Mouse (Mus musculus) heart, adult 2 months (tissue): ENCODE measurements around the gene Atp4b. TPM values are rescaled to one million over a fixed set of nuclear protein-coding genes. Genes with fewer than 3 reads are reported as not detected.

Experiments used
- polyA plus RNA-seq: library from polyadenylated mRNA; depleted of rRNA; stranded (reverse); fragments of >200 nt; gene quantifications from 2 replicates; pipeline ENCODE4 v1.2.3, GENCODE M21; 2012; rRNA removed
- total RNA-seq, 2 experiments: library from RNA; stranded (reverse); gene quantifications; 2 replicates each; pipeline ENCODE4 v1.2.3; 2021

Gene Atp4b
- total and polyA plus RNA-seq, 3 experiments, result 0.33 TPM; not detected in 2

Other genes starting within 250 kb of the Atp4b start
- gene Lamp1, start 237.7 kb downstream of the Atp4b start, total RNA-seq, result 100 to 1,000 TPM; 406 to 437 TPM
- gene Lamp1, start 237.7 kb downstream of the Atp4b start, polyA plus RNA-seq, result 462 and 645 TPM in 2 replicates
- 1 to 10 TPM; 3.9 to 5.1 TPM for gene Grtp1, start 196.2 kb downstream of the Atp4b start, total RNA-seq
- 3.8 and 5.6 TPM in 2 replicates for gene Grtp1, start 196.2 kb downstream of the Atp4b start, polyA plus RNA-seq
- gene Adprhl1, start 142.7 kb downstream of the Atp4b start, total RNA-seq, result 100 to 1,000 TPM; 587 to 599 TPM
- 371 and 464 TPM in 2 replicates for gene Adprhl1, start 142.7 kb downstream of the Atp4b start, polyA plus RNA-seq
- gene Dcun1d2, start 108.7 kb downstream of the Atp4b start, total RNA-seq, result 10 to 100 TPM; 63.1 to 64.6 TPM
- 52.1 and 74.2 TPM in 2 replicates for gene Dcun1d2, start 108.7 kb downstream of the Atp4b start, polyA plus RNA-seq
- 10 to 100 TPM; 24.4 to 29.4 TPM for gene Tmco3, start 108.6 kb downstream of the Atp4b start, total RNA-seq
- gene Tmco3, start 108.6 kb downstream of the Atp4b start, polyA plus RNA-seq, result 29.1 and 30.0 TPM in 2 replicates
- gene Tfdp1, start 58.1 kb downstream of the Atp4b start, total RNA-seq, result 10 to 100 TPM; 35.1 to 41.7 TPM
- gene Tfdp1, start 58.1 kb downstream of the Atp4b start, polyA plus RNA-seq, result 19.3 and 40.8 TPM in 2 replicates
- gene Grk1, start 8.3 kb upstream of the Atp4b start, total RNA-seq, result under 1 TPM; 0.05 TPM
- not detected in 2 replicates for gene Grk1, start 8.3 kb upstream of the Atp4b start, polyA plus RNA-seq
- 1 to 10 TPM; 4.8 to 8.0 TPM for gene Tmem255b, start 38.4 kb upstream of the Atp4b start, total RNA-seq
- gene Tmem255b, start 38.4 kb upstream of the Atp4b start, polyA plus RNA-seq, result 10.2 and 17.0 TPM in 2 replicates
- 100 to 1,000 TPM; 114 to 129 TPM for gene Gas6, start 97.7 kb upstream of the Atp4b start, total RNA-seq
- 133 and 153 TPM in 2 replicates for gene Gas6, start 97.7 kb upstream of the Atp4b start, polyA plus RNA-seq
- not detected for gene 1700029H14Rik, start 165.6 kb upstream of the Atp4b start, total RNA-seq
- 0.32 and 0.45 TPM in 2 replicates for gene 1700029H14Rik, start 165.6 kb upstream of the Atp4b start, polyA plus RNA-seq